Mouse (Mus musculus): ENCODE results near the gene Cd3eap.

Cd3eap gene

GRCm38 (mm10) chr7:19306819-19307738 is 52.2 kb downstream of the Cd3eap start:
- no peak for DNase-seq

All from cerebellum, postnatal 36 days (tissue).